Mouse (Mus musculus): Measurements from ENCODE around the gene Fam126b.
"Not testable (repeated sequence)": the region's sequence is repeated elsewhere in the genome, so short reads cannot be mapped to it uniquely, and the experiment has no call there.

Fam126b gene

GRCm38 (mm10) chr1:58568456-58569130 is 17.5 kb downstream of the Fam126b start:
- DNase-seq (ENCODE audit: low spot score in 2 of 2) = no peak

DNA sequence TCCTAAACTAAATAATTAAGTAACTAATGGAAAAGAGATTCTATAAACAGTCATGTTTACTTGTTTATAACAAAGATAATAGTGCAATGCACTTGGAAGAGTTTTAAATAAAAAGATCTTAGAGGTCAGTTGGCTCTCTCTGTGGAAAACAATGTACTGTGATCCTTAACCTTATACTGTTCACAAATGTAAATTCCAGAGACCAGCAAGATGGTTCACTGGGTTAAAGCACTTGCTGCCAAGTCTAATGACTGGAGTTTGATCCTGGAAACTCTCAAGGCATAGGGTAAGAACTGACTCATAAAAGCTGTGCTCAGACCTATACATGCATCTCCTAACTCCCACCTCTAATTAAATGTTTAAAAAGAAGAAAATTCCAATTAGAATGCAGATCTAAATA is 19.5 kb downstream of the Fam126b start:
- no peak for DNase-seq (ENCODE audit: low spot score in 2 of 2)

GRCm38 (mm10) chr1:58564981-58565380 is 21.1 kb downstream of the Fam126b start:
- DNase-seq (ENCODE audit: low spot score in 2 of 2) = no peak

- DNase-seq (ENCODE audit: low spot score in 2 of 2) = no peak
Observed at GRCm38 (mm10) chr1:58562455-58562854, 23.7 kb downstream of the Fam126b start.

- DNase-seq (ENCODE audit: low spot score in 2 of 2) = not testable (repeated sequence)
Observed at GRCm38 (mm10) chr1:58560370-58560769, 25.8 kb downstream of the Fam126b start.

DNA sequence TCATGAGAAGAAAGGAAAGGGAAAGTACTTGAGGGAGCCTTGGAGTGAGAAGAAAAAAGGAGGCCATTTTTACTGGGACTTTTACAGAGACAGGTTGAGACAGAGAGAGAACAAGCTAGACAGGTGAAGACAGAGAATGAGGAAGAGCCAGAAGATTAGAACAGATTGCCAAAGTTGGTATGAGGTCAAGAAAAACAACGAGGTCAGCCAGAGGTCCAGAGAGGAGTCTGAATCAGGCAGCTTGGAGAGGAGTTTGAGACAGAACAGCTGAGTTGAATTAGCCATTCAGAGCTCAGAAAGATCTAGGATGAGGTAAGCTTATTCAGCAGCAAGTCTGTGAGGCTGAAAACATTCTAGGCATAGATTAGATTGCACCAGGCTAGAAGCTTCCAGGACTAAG is 44.7 kb downstream of the Fam126b start:
- no peak for DNase-seq (ENCODE audit: low spot score in 2 of 2)

DNA sequence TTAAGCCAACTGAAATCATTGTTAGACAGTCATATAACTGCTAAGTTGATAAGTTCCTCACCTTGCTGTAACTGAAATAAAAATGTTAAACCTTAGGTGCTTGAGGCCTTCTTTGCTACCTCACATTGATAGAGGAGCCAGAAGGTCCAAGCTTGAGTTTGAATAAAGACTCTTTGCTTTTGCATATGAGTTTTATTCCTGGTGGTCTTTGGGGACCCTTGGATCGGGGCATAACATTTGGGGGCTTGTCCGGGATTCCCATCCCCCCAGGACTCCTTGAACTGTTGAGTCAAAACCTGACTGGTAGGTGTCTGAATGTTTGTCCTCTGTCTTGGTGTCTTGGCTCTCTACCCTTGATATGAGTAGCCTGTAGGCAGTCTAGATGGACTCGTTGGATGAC is 78.9 kb downstream of the Fam126b start:
- no peak for DNase-seq (ENCODE audit: low spot score in 2 of 2)

- DNase-seq (ENCODE audit: low spot score in 2 of 2) = peak; percentile 93 to 95
Observed at GRCm38 (mm10) chr1:58504577-58505254, 81.4 kb downstream of the Fam126b start, which contains the start of gene Orc2. Gene Orc2, minus strand, starts transcription at chr1:58505109.

- DNase-seq (ENCODE audit: low spot score in 2 of 2) = no peak
Observed at GRCm38 (mm10) chr1:58503793-58504370, 82.2 kb downstream of the Fam126b start.

- no peak for DNase-seq (ENCODE audit: low spot score in 2 of 2)
Observed at GRCm38 (mm10) chr1:58503134-58503533, 83.0 kb downstream of the Fam126b start.

DNA sequence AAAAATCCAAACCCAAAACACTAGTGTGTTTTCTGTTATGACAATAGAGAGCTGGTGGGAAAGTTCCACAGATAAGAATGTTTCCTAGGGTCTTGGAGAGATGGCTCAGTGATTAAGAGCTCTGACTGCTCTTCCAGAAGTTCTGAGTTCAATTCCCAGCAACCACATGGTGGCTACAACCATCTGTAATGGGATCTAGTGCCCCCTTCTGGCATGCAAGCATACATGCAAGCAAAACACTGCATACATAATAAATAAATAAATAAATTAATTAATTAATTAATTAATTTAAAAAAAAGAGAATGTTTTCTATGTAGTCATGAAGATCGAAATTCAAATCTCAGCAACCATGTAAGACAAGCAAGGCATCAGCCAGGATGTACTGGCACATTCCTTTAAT is 87.4 kb downstream of the Fam126b start:
- DNase-seq (ENCODE audit: low spot score in 2 of 2) = no peak

DNA sequence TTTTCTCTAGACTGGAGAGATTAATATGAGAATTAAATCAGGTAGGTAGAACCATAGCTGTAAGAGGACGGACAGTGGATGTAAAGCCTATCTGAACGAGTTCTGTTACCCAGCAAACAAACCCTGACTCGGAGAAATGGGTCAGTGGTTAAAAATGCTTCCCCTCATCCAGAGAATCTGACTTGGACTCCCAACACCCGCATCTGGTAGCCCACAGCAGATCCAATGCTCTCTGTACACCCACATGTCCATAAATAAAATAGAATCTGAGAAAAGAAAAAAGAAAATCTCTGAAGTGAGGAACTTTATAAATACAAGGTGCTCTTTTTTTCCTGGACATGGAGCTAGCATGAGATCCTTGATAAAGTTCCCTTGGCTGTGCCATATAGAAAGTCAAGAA is 88.4 kb downstream of the Fam126b start:
- no peak for DNase-seq (ENCODE audit: low spot score in 2 of 2)

- DNase-seq (ENCODE audit: low spot score in 2 of 2) = no peak
Observed at GRCm38 (mm10) chr1:58495603-58496002, 90.5 kb downstream of the Fam126b start.

- no peak for DNase-seq (ENCODE audit: low spot score in 2 of 2)
Observed at GRCm38 (mm10) chr1:58482647-58483046, 103.5 kb downstream of the Fam126b start.

DNA sequence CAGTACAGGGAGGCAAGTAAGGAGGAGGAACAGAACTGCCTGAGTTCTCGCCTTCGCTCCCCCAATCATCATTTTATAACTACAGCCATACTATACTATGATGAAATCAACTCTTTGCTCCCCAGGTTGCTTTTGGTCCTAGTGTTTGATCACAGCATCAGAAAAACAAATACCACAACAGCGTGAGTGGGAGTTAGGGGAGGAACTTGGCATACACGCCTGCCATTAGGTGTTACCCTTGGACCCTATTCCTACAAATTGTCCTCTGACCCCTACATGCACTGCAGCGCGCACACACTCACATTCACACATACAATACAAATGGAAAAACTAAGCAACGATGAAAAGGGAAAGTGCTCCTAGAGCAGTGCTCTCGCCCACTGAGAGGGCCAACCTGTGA is 110.5 kb downstream of the Fam126b start:
- DNase-seq (ENCODE audit: low spot score in 2 of 2) = no peak
